Mouse (Mus musculus): ENCODE results near the gene Ggact. TPM values are rescaled to one million over a fixed set of nuclear protein-coding genes. Genes with fewer than 3 reads are reported as not detected.

Gene Ggact
- polyA plus RNA-seq, 1 experiment = not detected

DNA sequence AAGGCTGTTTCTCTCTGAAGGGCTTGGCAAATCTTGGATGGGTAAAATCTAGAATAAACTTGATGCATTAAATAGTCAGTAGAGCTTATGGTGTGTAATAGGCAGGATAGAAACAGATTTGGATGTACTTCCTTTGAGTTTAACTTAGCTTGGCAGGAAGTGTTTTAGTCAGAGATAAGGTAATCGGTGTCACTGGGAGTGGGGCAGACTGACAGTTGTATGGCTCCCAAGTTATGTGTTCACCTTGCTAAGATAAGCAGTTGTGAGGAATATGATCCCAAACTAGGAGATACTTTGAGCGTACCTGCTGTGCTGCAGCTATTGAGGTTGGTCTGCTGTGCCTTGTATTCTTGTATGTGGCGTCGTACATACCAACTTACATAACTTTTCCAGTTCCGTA lies 147.1 kb downstream of the Ggact start:
- WGBS = 95% methylated on average over 5 of the region's 5 CpGs
- TF ChIP-seq POLR2A (IDR thresholded peaks at IDR 0.05; ENCODE audit: insufficient read depth, low read depth, low read length) = no peak
- TF ChIP-seq CTCF (IDR thresholded peaks at IDR 0.05; ENCODE audit: insufficient read depth, low read depth, low read length) = no peak
- no peak overlapping the region for H3K4me3 ChIP-seq (ENCODE audit: insufficient read depth, low read depth, low read length)
- no peaks in the 10 kb centered on the region for H3K4me1 ChIP-seq (ENCODE audit: control insufficient read depth, insufficient read depth, low read length)
- no peak overlapping the region for H3K27ac ChIP-seq (ENCODE audit: insufficient read depth, low read depth, low read length)

Other genes starting within 250 kb of the Ggact start
- gene Tmtc4, start 70.3 kb upstream of the Ggact start, polyA plus RNA-seq (2012; ENCODE audit: insufficient read depth, insufficient read length, low replicate concordance, missing spikeins) = not detected in 2 replicates